Mouse (Mus musculus): Measurements from ENCODE around the gene Rcor1.

DNA sequence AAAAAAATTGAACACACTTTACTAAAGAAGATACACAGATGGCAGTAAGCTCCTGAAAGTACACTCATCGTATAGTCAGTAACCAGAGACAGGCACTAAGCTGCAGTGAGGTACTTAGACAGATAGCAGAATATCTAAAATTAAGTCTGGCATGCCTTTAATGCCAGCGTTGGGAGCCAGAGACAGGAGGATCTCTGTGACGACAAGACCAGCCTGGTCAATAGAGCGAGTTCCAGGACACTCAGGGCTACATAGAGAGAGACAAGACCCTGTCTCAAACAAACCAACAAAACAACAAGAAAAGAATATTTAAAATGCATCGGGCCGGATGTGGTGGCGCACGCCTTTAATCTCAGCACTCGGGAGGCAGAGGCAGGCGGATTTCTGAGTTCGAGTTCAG is 41.1 kb upstream of the Rcor1 start:
- TF ChIP-seq CTCF (IDR thresholded peaks at IDR 0.05; ENCODE audit: low read depth, low read length) (no peak), POLR2A (IDR thresholded peaks at IDR 0.05; ENCODE audit: insufficient read depth, low read length) (no peak), EP300 (IDR thresholded peaks at IDR 0.05; ENCODE audit: insufficient read depth, low read depth, low read length) (no peak)
